Mouse (Mus musculus) liver, adult 2 months (tissue): ENCODE data around the gene Ffar1.

Experiments used
- CTCF ChIP-seq: fragments of 200-500 bp; IDR thresholded peaks from 2 replicates; pipeline ENCODE4 v1.5.1; 2011; ENCODE audit warnings: low read depth, low read length, control low read depth
- POLR2A ChIP-seq: fragments of 200-500 bp; IDR thresholded peaks from 2 replicates; pipeline ENCODE4 v1.6.1; 2011; ENCODE audit warnings: low read length, control low read depth; ENCODE audit not compliant: insufficient read depth; ENCODE audit errors: extremely low read depth

GRCm38 (mm10) chr7:30908992-30909431 is 47.6 kb upstream of the Ffar1 start:
- no peak for TF ChIP-seq CTCF
- TF ChIP-seq POLR2A: no peak
